Mouse (Mus musculus) right cerebral cortex, adult 2 months (tissue): ENCODE results near the gene Kpna3.

Source experiments
- DNase-seq, 2 experiments: peaks; one replicate each; pipeline ENCODE4 v3.0.0; 2021 to 2022; ENCODE audit warnings: low spot score in 2 of 2

The Kpna3 gene

GRCm38 (mm10) chr14:61394745-61395144 lies 44.9 kb downstream of the Kpna3 start:
- DNase-seq: peak in 1 of 2 experiments; percentile 20

- no peak for DNase-seq
Observed at GRCm38 (mm10) chr14:61390586-61390985, 49.1 kb downstream of the Kpna3 start.

GRCm38 (mm10) chr14:61367290-61367689 lies 72.4 kb downstream of the Kpna3 start:
- DNase-seq: no peak

GRCm38 (mm10) chr14:61364656-61365055 lies 75.0 kb downstream of the Kpna3 start:
- DNase-seq: no peak

- DNase-seq: no peak
Observed at GRCm38 (mm10) chr14:61363734-61364133, 75.9 kb downstream of the Kpna3 start.

GRCm38 (mm10) chr14:61362268-61362667 lies 77.4 kb downstream of the Kpna3 start:
- no peak for DNase-seq

- DNase-seq: no peak
Observed at GRCm38 (mm10) chr14:61360981-61361511, 78.6 kb downstream of the Kpna3 start.

GRCm38 (mm10) chr14:61360131-61360980 lies 79.3 kb downstream of the Kpna3 start, which contains the start of gene Ebpl:
Ebpl (minus strand) TSS chr14:61360439.
- peak; percentile 86 to 92 for DNase-seq

- no peak for DNase-seq
Observed at GRCm38 (mm10) chr14:61354251-61355235, 85.1 kb downstream of the Kpna3 start.

- no peak for DNase-seq
Observed at GRCm38 (mm10) chr14:61350808-61351207, 88.9 kb downstream of the Kpna3 start.

GRCm38 (mm10) chr14:61349876-61350275 lies 89.8 kb downstream of the Kpna3 start:
- DNase-seq: no peak

- DNase-seq: peak; percentile 28 to 39
Observed at GRCm38 (mm10) chr14:61346827-61347698, 92.6 kb downstream of the Kpna3 start.

GRCm38 (mm10) chr14:61344590-61344989 lies 95.1 kb downstream of the Kpna3 start:
- no peak for DNase-seq

GRCm38 (mm10) chr14:61339381-61339780 lies 100.3 kb downstream of the Kpna3 start:
- no peak for DNase-seq

- peak; percentile 77 to 85 for DNase-seq
Observed at GRCm38 (mm10) chr14:61330996-61331561, 108.6 kb downstream of the Kpna3 start.

- peak; percentile 32 to 52 for DNase-seq
Observed at GRCm38 (mm10) chr14:61330591-61330990, 109.1 kb downstream of the Kpna3 start.

- peak; percentile 90 for DNase-seq
Observed at GRCm38 (mm10) chr14:61327618-61328450, 111.8 kb downstream of the Kpna3 start.

GRCm38 (mm10) chr14:61327007-61327406 lies 112.7 kb downstream of the Kpna3 start:
- DNase-seq: peak in 1 of 2 experiments; percentile 24

- no peak for DNase-seq
Observed at GRCm38 (mm10) chr14:61322740-61323139, 116.9 kb downstream of the Kpna3 start.

GRCm38 (mm10) chr14:61321200-61321599 lies 118.5 kb downstream of the Kpna3 start:
- DNase-seq: no peak
